Mouse (Mus musculus): ENCODE measurements around the gene Gm13090.

- no peak for TF ChIP-seq EP300 (IDR thresholded peaks at IDR 0.05; ENCODE audit: low read depth)
- TF ChIP-seq CTCF (IDR thresholded peaks at IDR 0.05; ENCODE audit: low read depth): peak; percentile 24; the same call in 1 of the 2 replicates
These were observed 2.0 kb upstream of the Gm13090 start for GRCm38 (mm10) chr4:151087358-151087757.

All from heart, postnatal 0 days (tissue).